Mouse (Mus musculus) kidney, adult 8-10 months (tissue): ENCODE results near the gene Tlr9.
A peak's percentile ranks its signal among the peaks of the same experiment; 100 is the strongest.

Experiments used
- DNase-seq, 2 experiments: peaks; one replicate each; pipeline ENCODE4 v3.0.0; 2022

Gene Tlr9

DNA sequence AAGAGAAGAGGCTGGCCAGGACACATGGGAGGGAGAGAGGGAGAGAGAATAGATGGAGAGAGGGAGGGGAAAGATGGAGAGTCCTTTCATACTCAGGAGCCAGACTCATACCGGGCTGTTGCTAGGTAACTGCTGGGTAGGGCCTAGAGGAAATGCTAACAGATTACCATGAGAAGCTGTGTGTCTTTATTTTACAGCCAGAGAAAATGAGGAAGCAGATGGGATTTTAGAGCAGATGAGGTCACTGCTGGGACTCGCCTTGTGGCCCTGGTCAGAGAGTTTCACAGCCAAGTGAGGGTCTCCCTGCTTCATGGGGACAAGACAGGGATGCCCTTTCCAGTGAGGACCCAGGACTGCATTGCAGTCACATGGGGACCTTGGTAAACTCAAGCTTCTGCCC is 47.5 kb downstream of the Tlr9 start:
- no peak for DNase-seq

DNA sequence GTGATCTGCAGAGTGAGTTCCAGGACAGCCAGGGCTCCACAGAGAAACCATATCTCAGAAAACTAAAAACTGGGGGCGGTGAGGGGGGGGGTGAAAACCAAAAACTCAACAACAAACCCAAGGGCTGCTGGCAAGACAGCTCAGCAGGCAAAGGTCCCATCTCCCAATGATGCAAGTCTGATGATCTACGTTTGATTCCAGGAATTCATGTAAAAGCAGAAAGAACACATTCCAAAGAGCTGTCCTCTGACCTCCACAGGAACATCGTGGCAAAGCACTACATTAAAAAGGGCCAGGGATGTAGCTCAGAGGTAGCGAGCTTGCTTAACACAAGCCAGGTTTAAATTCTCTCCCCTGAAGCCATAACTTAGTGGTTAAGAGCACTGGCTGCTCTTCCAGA is 48.3 kb downstream of the Tlr9 start:
- DNase-seq, result peak; percentile 47 to 50

DNA sequence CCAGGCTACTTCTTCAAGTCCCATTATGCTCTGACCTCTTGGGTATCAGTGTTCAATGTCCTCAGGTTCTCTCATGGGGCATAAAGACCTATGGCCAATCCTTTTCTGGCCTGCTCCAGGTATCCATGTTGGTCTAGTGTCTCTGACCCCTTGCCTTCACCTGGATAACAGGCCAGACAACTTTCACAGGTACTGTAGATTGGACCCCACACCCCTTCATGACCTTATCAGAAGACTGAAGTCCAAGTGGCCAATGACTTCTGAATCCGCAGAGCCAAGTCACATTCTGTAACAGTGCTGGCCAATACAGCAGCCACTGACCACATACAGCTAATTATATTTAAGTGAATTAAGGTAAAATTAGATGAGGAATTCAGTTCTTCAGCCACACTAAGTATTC is 49.9 kb downstream of the Tlr9 start:
- DNase-seq, result no peak

GRCm38 (mm10) chr9:106273276-106273675 is 50.9 kb downstream of the Tlr9 start:
- peak; percentile 56 to 68 for DNase-seq

DNA sequence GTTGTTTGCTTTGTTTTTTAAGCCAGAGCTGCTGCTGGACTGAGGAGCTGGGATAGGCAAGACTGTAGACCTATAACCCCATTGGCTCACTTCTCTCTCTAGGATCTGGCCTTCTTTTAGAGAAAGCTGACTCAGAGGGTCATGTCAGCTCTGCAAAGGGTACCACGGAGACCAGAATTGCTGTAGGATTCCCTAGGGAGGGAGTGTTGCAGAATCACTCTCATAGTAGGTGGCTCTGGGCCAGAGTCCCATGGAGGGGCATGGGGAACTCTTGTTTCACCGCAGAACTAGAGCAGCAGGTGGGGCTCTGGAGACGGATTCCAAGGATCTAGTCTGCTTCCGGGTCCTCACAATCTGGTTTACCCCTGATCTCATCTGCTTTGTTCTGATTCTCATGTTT is 51.4 kb downstream of the Tlr9 start:
- DNase-seq, result no peak

DNA sequence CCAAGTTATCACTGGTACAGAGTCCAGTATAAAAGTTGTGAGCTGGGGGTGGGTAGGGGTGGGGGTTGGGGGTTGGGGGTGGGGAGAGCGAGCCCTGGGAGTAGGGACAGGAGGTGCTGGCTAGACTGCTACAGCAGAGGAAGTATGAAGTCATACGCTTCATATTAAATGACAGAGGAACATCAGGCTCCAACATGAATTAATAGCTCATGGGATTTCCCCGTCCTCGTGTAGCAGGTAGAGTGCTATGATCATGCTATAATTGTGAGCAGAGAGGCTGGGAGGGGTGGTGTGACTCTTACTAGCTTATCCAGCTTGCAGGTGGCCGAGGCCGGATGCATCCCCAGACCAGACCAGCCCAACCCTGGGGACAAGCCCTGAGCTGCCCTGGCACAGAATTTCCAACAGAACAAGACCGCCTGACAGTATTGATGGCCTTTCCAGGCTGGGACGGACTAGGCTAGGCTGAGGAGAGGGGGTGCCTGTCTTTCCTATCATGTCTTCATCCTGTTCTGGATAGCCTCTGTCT is 52.3 kb downstream of the Tlr9 start:
- DNase-seq, result no peak

DNA sequence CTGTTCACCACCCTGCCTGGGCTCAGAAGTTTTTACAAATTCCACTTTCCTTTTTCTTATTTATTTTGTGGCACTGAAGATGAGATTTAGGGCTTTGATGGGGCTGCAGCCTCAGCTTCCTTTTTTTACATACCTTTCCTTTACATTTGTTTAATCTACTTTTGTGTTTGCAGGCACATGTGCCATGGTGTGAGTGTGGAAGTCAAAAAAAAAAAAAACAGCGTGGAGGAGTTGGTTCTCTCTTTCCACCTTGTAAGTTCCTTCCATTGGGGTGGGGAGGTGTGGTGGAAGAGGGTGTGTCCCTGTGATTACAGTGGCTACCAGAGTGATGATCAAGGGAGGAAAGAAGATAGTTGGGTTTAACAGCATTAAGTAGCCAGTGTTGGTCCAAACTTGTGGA is 53.4 kb downstream of the Tlr9 start:
- no peak for DNase-seq
